Mouse (Mus musculus) thymus, adult 2 months (tissue): Measurements from ENCODE around the gene Gm45713. TPM values are rescaled to one million over a fixed set of nuclear protein-coding genes. Genes with fewer than 3 reads are reported as not detected.

Experiments
- DNase-seq: peaks from one replicate; pipeline ENCODE4 v3.0.0; 2021
- H3K27ac ChIP-seq: fragments of 200-500 bp; 2 replicates; pipeline ENCODE4 v1.5.1; 2012; ENCODE audit warnings: low read length, control low read depth; ENCODE audit not compliant: control insufficient read depth, insufficient read depth
- H3K27me3 ChIP-seq: fragments of 200-500 bp; 2 replicates; pipeline ENCODE4 v1.6.1; 2012; ENCODE audit warnings: mild to moderate bottlenecking, low read length, moderate library complexity, mixed read lengths; ENCODE audit not compliant: control insufficient read depth, insufficient read depth
- H3K36me3 ChIP-seq: fragments of 200-500 bp; 2 replicates; pipeline ENCODE4 v1.6.1; 2012; ENCODE audit warnings: mild to moderate bottlenecking, low read length, moderate library complexity; ENCODE audit not compliant: control insufficient read depth, insufficient read depth
- H3K4me1 ChIP-seq: fragments of 200-500 bp; replicated peaks from 2 replicates; pipeline ENCODE4 v1.6.1; 2012; ENCODE audit warnings: low read length; ENCODE audit not compliant: control insufficient read depth, insufficient read depth
- H3K4me3 ChIP-seq: fragments of 200-500 bp; 2 replicates; pipeline ENCODE4 v1.5.1; 2012; ENCODE audit warnings: mild to moderate bottlenecking, low read length, control low read depth, moderate library complexity; ENCODE audit not compliant: control insufficient read depth, insufficient read depth
- CTCF ChIP-seq: fragments of 200-500 bp; IDR thresholded peaks from 2 replicates; pipeline ENCODE4 v1.5.1; 2012; ENCODE audit warnings: mild to moderate bottlenecking, control low read depth, low read length, moderate library complexity, borderline replicate concordance; ENCODE audit not compliant: control insufficient read depth, poor library complexity, insufficient read depth; ENCODE audit errors: extremely low read depth
- POLR2A ChIP-seq: fragments of 200-500 bp; IDR thresholded peaks from 2 replicates; pipeline ENCODE4 v1.6.1; 2012; ENCODE audit warnings: mild to moderate bottlenecking, low read length, control low read depth, moderate library complexity; ENCODE audit not compliant: control insufficient read depth, poor library complexity, insufficient read depth; ENCODE audit errors: extremely low read depth
- WGBS: fragments of 180-500 bp; shearing (Covaris S2); methylation state at CpG from one replicate; pipeline ENCODE4 v1.1.7; 2018; 5-methylcytosine and 5-hydroxymethylcytosine counted together
- polyA plus RNA-seq: library from polyadenylated mRNA; depleted of rRNA; stranded (reverse); fragments of >200 nt; gene quantifications from 2 replicates; pipeline ENCODE4 v1.2.3, GENCODE M21; 2012

The Gm45713 gene
- polyA plus RNA-seq, 1 experiment = 0.27 TPM

GRCm38 (mm10) chr7:45137171-45138006 lies 1.4 kb upstream of the Gm45713 start:
- peak; percentile 46 for DNase-seq
- 14% methylated on average over 12 of the region's 12 CpGs for WGBS

GRCm38 (mm10) chr7:45135370-45135769 lies 661 bp downstream of the Gm45713 start:
- TF ChIP-seq CTCF (no peak), POLR2A (no peak)
- 31% methylated on average over 3 of the region's 3 CpGs for WGBS
- no peaks in the 10 kb centered on the region for H3K27me3 ChIP-seq

More at GRCm38 (mm10) chr7:45137171-45138006, 1.4 kb upstream of the Gm45713 start:
- Histone ChIP-seq H3K4me3 (no peak overlapping the region), H3K4me1 (peaks cover 62% of the 10 kb centered on the region), H3K36me3 (no peaks in the 10 kb centered on the region), H3K27me3 (no peaks in the 10 kb centered on the region), H3K27ac (peak overlapping the region; percentile 11; the same call in 1 of the 2 replicates)
- no peak for TF ChIP-seq POLR2A
- TF ChIP-seq CTCF = no peak

GRCm38 (mm10) chr7:45134544-45135026 lies 1.4 kb downstream of the Gm45713 start:
- no peaks in the 10 kb centered on the region for H3K27me3 ChIP-seq
- TF ChIP-seq CTCF (no peak), POLR2A (no peak)
- peaks cover 45% of the 10 kb centered on the region for H3K4me1 ChIP-seq
- H3K36me3 ChIP-seq = no peaks in the 10 kb centered on the region
- H3K27ac ChIP-seq = no peak overlapping the region
- WGBS = 33% methylated on average over 12 of the region's 12 CpGs
- H3K4me3 ChIP-seq = no peak overlapping the region
- DNase-seq = no peak

More at GRCm38 (mm10) chr7:45135370-45135769, 661 bp downstream of the Gm45713 start:
- Histone ChIP-seq H3K4me3 (peak overlapping the region; percentile 41), H3K36me3 (no peaks in the 10 kb centered on the region), H3K4me1 (peaks cover 51% of the 10 kb centered on the region), H3K27ac (peak overlapping the region; percentile 64)
- DNase-seq = no peak

GRCm38 (mm10) chr7:45133446-45134159 lies 2.4 kb downstream of the Gm45713 start:
- no peak for DNase-seq
- Histone ChIP-seq H3K27me3 (no peaks in the 10 kb centered on the region), H3K4me3 (no peak overlapping the region), H3K27ac (no peak overlapping the region), H3K4me1 (peaks cover 48% of the 10 kb centered on the region), H3K36me3 (no peaks in the 10 kb centered on the region)
- 92% methylated on average over 8 of the region's 8 CpGs for WGBS
- TF ChIP-seq POLR2A (no peak), CTCF (no peak)

GRCm38 (mm10) chr7:45131850-45132249 lies 4.2 kb downstream of the Gm45713 start:
- H3K27ac ChIP-seq = no peak overlapping the region
- WGBS = 98% methylated on average over 11 of the region's 11 CpGs

GRCm38 (mm10) chr7:45129776-45130512 lies 6.1 kb downstream of the Gm45713 start:
- Histone ChIP-seq H3K4me3 (no peak overlapping the region), H3K27me3 (no peaks in the 10 kb centered on the region), H3K4me1 (peaks cover 35% of the 10 kb centered on the region), H3K27ac (no peak overlapping the region), H3K36me3 (peaks cover 24% of the 10 kb centered on the region)
- WGBS = 83% methylated on average over 15 of the region's 15 CpGs
- TF ChIP-seq CTCF (no peak), POLR2A (no peak)
- DNase-seq = no peak

More at GRCm38 (mm10) chr7:45131850-45132249, 4.2 kb downstream of the Gm45713 start:
- Histone ChIP-seq H3K36me3 (peaks cover 5% of the 10 kb centered on the region), H3K4me3 (no peak overlapping the region), H3K4me1 (peaks cover 42% of the 10 kb centered on the region), H3K27me3 (no peaks in the 10 kb centered on the region)
- DNase-seq = no peak
- no peak for TF ChIP-seq CTCF
- no peak for TF ChIP-seq POLR2A
